Mouse (Mus musculus) thymus, adult 2 months (tissue): Measurements from ENCODE around the gene Scn1b.

Experiments
- CTCF ChIP-seq: fragments of 200-500 bp; IDR thresholded peaks from 2 replicates; pipeline ENCODE4 v1.5.1; 2012; ENCODE audit warnings: mild to moderate bottlenecking, control low read depth, low read length, moderate library complexity, borderline replicate concordance; ENCODE audit not compliant: control insufficient read depth, poor library complexity, insufficient read depth; ENCODE audit errors: extremely low read depth
- POLR2A ChIP-seq: fragments of 200-500 bp; IDR thresholded peaks from 2 replicates; pipeline ENCODE4 v1.6.1; 2012; ENCODE audit warnings: mild to moderate bottlenecking, low read length, control low read depth, moderate library complexity; ENCODE audit not compliant: control insufficient read depth, poor library complexity, insufficient read depth; ENCODE audit errors: extremely low read depth

DNA sequence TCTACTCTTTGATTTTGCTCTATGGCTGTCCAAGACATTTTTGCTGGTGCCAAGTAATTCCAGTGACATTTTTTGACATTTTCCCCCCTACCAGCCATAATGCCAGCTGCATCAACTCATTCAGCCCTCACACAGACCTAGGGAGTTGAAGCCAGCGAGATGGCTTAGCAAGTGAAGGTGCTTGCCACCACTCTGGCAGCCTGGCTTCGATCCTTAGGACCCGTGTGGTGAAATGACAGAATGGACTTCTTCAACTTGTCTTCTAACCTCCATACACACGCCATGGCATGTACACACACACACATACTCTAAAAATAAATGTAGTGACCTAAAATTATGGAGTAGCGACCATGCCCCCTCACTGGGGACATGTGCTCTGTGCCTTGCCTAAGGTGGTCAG is 2.4 kb downstream of the Scn1b start:
- TF ChIP-seq POLR2A = no peak
- TF ChIP-seq CTCF = no peak
